In genomic region chr10:29361464-29362196, GRCm38 (mm10) we compare ENCODE assay signal across 8 mouse cellular contexts. TPM values are rescaled to one million over a fixed set of nuclear protein-coding genes. Genes with fewer than 3 reads are reported as not detected.
DNase-seq lines count a peak whose midpoint lies in the region; ATAC-seq and TF ChIP-seq lines count a peak whose summit lies in the region.

No protein-coding gene starts in this region.

- no peaks in the 10 kb centered on the region for H3K36me3 ChIP-seq in forebrain, postnatal 0 days (ENCODE audit: insufficient read depth)
- H3K36me3 ChIP-seq in lung, embryonic 14.5 days (ENCODE audit: insufficient read depth) = no peaks in the 10 kb centered on the region

- ATAC-seq in forebrain, postnatal 0 days = peak; percentile 94
- peak; percentile 98 for ATAC-seq in lung, embryonic 14.5 days (ENCODE audit: insufficient read depth)
- ATAC-seq in neutrophil, adult 5-6 weeks (ENCODE audit: extremely low read depth, insufficient number of reproducible peaks, low FRiP score, poor library complexity, severe bottlenecking) = peak; percentile 63

- peak; percentile 98 for TF ChIP-seq POLR2A in cerebellum, adult 2 months (IDR thresholded peaks at IDR 0.05; ENCODE audit: borderline replicate concordance, insufficient read depth, low read length)

- no peaks in the 10 kb centered on the region for H3K9me3 ChIP-seq in forebrain, postnatal 0 days (ENCODE audit: low read length)
- no peaks in the 10 kb centered on the region for H3K9me3 ChIP-seq in lung, embryonic 14.5 days (ENCODE audit: low read depth, low read length)

- peak overlapping the region; percentile 97 for H3K4me3 ChIP-seq in cerebellum, adult 2 months (replicated peaks; ENCODE audit: insufficient read depth, low read depth, low read length)
- peak overlapping the region; percentile 96 for H3K4me3 ChIP-seq in forebrain, postnatal 0 days (ENCODE audit: low read depth, low read length)
- H3K4me3 ChIP-seq in lung, embryonic 14.5 days (ENCODE audit: low read depth, low read length) = peak overlapping the region; percentile 82

- peak overlapping the region; percentile 95 for H3K27ac ChIP-seq in cerebellum, adult 2 months (ENCODE audit: insufficient read depth, low read length)
- H3K27ac ChIP-seq in forebrain, postnatal 0 days (ENCODE audit: low read depth, low read length) = peak overlapping the region; percentile 99
- H3K27ac ChIP-seq in lung, embryonic 14.5 days (ENCODE audit: low read depth) = peak overlapping the region; percentile 98

- H3K27me3 ChIP-seq in cerebellum, adult 2 months (ENCODE audit: control insufficient read depth, insufficient read depth, low read length) = no peaks in the 10 kb centered on the region
- no peaks in the 10 kb centered on the region for H3K27me3 ChIP-seq in forebrain, postnatal 0 days (ENCODE audit: insufficient read depth, low read length)
- H3K27me3 ChIP-seq in lung, embryonic 14.5 days (ENCODE audit: insufficient read depth, low read length) = no peaks in the 10 kb centered on the region

- peaks cover under 1% of the 10 kb centered on the region; the same call in 1 of the 2 replicates for H3K4me1 ChIP-seq in cerebellum, adult 2 months (ENCODE audit: control insufficient read depth, insufficient read depth, low read length)
- H3K4me1 ChIP-seq in forebrain, postnatal 0 days (ENCODE audit: insufficient read depth) = peaks cover 14% of the 10 kb centered on the region
- no peaks in the 10 kb centered on the region for H3K4me1 ChIP-seq in lung, embryonic 14.5 days (ENCODE audit: insufficient read depth)

- TF ChIP-seq CTCF in cerebellum, adult 2 months (IDR thresholded peaks at IDR 0.05; ENCODE audit: borderline replicate concordance, insufficient read depth, low read depth, low read length) = no peak
- no peak for TF ChIP-seq CTCF in forebrain, postnatal 0 days (IDR thresholded peaks at IDR 0.05; ENCODE audit: low read depth)
- TF ChIP-seq CTCF in lung, embryonic 14.5 days (IDR thresholded peaks at IDR 0.05; ENCODE audit: low read depth) = no peak

- DNase-seq in MEL-GATA-1-ER (ENCODE audit: extremely low read depth, low read depth) = peak; percentile 16
- peak; percentile 91 to 95 for DNase-seq in cerebellum, adult 2 months
- DNase-seq in forebrain, postnatal 0 days = peak; percentile 93
- peak; percentile 93 for DNase-seq in heart, postnatal 4 days
- peak; percentile 58 to 82 for DNase-seq in layer of hippocampus, adult 8-10 months (ENCODE audit: low spot score in 2 of 2)
- DNase-seq in lung, embryonic 14.5 days = peak; percentile 94
- peak; percentile 88 for DNase-seq in testis, postnatal 14 days (ENCODE audit: low spot score)

- peak overlapping the region; percentile 81 for H3K4me2 ChIP-seq in forebrain, postnatal 0 days (ENCODE audit: low read depth)
- peak overlapping the region; percentile 85 for H3K4me2 ChIP-seq in lung, embryonic 14.5 days

- under 1% methylated on average over 94 of the region's 100 CpGs for WGBS in cerebellum, adult 2 months
- 2% methylated on average over 81 of the region's 100 CpGs for WGBS in forebrain, postnatal 0 days
- under 1% methylated on average over 82 of the region's 100 CpGs for WGBS in lung, embryonic 14.5 days

- peak overlapping the region; percentile 96 for H3K9ac ChIP-seq in forebrain, postnatal 0 days
- H3K9ac ChIP-seq in lung, embryonic 14.5 days = peak overlapping the region; percentile 95

RNA-seq across cellular contexts. Expression of gene Rnf146, which starts 0.6 kb away (rescaled TPM):
- polyA plus RNA-seq in cerebellum, adult 2 months (2012; rRNA removed) = 92.6 and 108 TPM in 2 replicates
- total RNA-seq in forebrain, postnatal 0 days (2014; rRNA removed) = 68.9 and 79.4 TPM in 2 replicates
- 57.0 and 61.9 TPM in 2 replicates for polyA plus RNA-seq in forebrain, postnatal 0 days (2015; fragmentation: Nextera tagmentation; extraction: Ambion mirVana)
- total RNA-seq in heart, postnatal 4 days (2021) = 10 to 100 TPM; 46.2 to 54.7 TPM
- total RNA-seq in layer of hippocampus, adult 8-10 months (2022) = 100 to 1,000 TPM in 2 of 4 experiments, 10 to 100 TPM in 2; 90.8 to 103 (median 97.6) TPM
- polyA plus RNA-seq in lung, embryonic 14.5 days (2014; fragmentation: Nextera tagmentation; extraction: Ambion mirVana) = 38.0 and 40.0 TPM in 2 replicates
- 88.8 and 89.6 TPM in 2 replicates for total RNA-seq in neutrophil, adult 5-6 weeks (2017)

RNA-seq across cellular contexts. Expression of gene Echdc1, which starts 48.7 kb away (rescaled TPM):
- 34.0 and 35.7 TPM in 2 replicates for polyA plus RNA-seq in cerebellum, adult 2 months (2012; rRNA removed)
- total RNA-seq in forebrain, postnatal 0 days (2014; rRNA removed) = 16.1 and 16.2 TPM in 2 replicates
- 19.6 and 22.4 TPM in 2 replicates for polyA plus RNA-seq in forebrain, postnatal 0 days (2015; fragmentation: Nextera tagmentation; extraction: Ambion mirVana)
- total RNA-seq in heart, postnatal 4 days (2021) = 10 to 100 TPM; 25.4 to 26.6 TPM
- 10 to 100 TPM; 29.0 to 42.3 (median 33.7) TPM for total RNA-seq in layer of hippocampus, adult 8-10 months (2022)
- polyA plus RNA-seq in lung, embryonic 14.5 days (2014; fragmentation: Nextera tagmentation; extraction: Ambion mirVana) = 18.7 and 20.8 TPM in 2 replicates
- total RNA-seq in neutrophil, adult 5-6 weeks (2017) = 5.3 and 7.9 TPM in 2 replicates

Comparison
In these comparisons a context has a peak if more than half of its experiments do, and no peak if none do; other contexts are left out.
1. Peak in every context shown above with its lines: DNase-seq, ATAC-seq, H3K4me3 ChIP-seq and H3K27ac ChIP-seq.
2. DNase-seq: peak in every context shown above with its lines; median percentile 94 in lung, embryonic 14.5 days; 93 in cerebellum, adult 2 months; 93 in forebrain, postnatal 0 days; 93 in heart, postnatal 4 days; 88 in testis, postnatal 14 days; 70 in layer of hippocampus, adult 8-10 months; 16 in MEL-GATA-1-ER.